Mouse (Mus musculus) thymus, postnatal 14 days (tissue): ENCODE data around the gene Zfr2.
A peak's percentile ranks its signal among the peaks of the same experiment; 100 is the strongest.

Experiments used
- DNase-seq: peaks from one replicate; pipeline ENCODE4 v3.0.0; 2021

Gene Zfr2

DNA sequence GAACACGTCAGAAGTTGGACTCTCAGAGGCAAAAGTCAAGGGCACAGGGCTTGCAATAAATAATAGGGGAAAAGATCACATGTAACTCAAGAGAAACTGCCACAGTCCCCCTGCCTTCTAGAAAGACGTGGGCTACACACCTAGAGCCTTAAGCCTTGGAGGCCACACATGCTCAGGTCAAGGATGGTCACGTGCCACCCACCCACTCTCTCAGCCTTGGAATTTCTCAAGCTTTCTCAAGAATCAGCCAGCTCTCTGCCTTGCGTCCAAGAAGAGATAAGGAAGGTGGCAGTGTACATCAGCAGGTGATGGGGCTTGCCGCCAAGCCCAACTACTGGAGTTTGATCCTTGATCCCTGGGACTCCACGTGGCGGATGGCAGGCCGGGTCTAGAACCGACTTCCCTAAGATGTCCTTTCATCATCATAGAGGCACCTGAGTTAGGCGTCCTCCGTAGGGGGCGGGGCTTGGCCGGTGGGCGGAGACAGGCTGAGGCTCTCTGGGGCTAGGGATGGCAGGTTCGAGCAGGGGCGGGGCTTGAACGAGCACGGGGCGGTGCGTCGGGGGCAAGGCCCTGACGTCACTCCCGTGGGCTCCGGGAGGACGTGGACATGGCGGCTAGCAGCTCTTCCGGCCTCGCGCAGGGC, at the start of gene Zfr2:
Gene Zfr2 (plus strand): TSS at position 576 of the 646 bp plus-strand sequence.
- DNase-seq: peak; percentile 95

DNA sequence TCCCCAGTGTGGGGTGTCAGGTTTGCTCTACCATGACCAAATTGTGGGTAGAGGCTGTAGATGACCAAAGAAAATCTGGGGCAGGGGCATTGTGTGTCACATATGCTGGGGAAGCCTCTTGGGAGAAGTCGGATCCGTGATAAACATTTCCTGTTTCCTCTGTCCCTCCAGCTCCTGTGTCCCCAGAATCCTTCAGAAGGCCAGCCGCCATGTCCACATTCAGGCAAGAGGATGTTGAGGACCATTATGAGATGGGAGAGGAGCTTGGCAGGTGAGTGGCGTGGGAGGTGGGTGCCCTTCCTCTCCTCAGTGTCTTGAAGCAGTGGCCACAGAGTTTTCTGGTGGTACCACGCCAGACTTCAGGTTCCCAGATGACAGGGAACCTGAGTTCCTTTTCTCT, 49.1 kb upstream of the Zfr2 start, which contains the start of gene 4930442H23Rik:
Gene 4930442H23Rik (minus strand): TSS at position 45 of the 400 bp plus-strand sequence.
- DNase-seq: no peak

DNA sequence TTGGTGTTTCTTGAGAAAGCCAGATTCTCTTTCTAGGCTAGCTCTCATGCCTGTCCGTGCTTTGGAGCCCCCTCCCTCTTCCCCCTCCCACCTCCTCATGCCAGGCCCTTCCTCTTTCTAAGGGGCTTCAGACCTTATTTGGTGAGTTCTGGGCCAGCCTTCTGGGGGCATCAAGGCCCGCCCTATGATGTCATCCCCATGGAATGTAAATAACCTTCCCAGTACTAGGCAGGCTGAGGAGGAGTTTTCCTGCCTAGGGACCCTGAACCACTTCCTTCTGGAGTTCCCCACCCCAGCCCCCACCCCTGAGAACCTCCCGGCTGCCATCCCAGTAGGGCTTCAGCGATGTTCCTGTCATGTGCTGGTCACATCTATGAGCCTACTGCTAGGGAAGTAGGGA, 48.2 kb upstream of the Zfr2 start:
- DNase-seq: no peak

DNA sequence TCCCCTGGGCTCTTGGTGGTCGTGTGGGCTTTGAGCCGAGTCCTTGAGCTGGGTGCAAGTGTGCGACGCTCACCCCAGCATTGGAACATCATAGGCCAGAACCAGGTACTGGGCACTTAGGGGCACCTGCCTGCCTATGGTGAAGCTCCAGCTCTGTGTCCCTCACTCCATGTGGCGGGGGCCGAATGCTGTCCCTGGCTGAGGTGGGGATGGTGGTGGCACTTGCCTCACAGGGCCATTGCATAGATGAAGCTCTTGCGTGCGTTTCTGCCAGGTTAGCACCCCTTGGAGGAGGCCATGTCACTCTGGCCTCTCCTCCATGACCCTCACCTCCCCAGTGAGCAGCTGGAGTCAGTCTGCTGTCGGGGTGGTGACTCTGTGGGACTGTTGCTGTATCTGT, 45.8 kb upstream of the Zfr2 start:
- no peak for DNase-seq

DNA sequence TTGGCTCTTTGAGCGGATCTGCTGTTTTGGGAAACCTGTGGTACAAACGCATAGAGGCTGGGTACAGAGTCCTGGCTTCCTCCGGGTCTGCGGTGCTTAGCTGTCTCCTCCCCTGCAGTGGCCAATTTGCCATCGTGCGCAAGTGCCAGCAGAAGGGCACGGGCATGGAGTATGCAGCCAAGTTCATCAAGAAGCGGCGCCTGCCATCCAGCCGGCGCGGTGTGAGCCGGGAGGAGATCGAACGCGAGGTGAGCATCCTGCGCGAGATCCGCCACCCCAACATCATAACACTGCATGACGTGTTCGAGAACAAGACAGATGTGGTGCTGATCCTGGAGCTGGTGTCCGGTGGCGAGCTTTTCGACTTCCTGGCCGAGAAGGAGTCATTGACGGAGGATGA, 43.1 kb upstream of the Zfr2 start:
- DNase-seq: no peak

DNA sequence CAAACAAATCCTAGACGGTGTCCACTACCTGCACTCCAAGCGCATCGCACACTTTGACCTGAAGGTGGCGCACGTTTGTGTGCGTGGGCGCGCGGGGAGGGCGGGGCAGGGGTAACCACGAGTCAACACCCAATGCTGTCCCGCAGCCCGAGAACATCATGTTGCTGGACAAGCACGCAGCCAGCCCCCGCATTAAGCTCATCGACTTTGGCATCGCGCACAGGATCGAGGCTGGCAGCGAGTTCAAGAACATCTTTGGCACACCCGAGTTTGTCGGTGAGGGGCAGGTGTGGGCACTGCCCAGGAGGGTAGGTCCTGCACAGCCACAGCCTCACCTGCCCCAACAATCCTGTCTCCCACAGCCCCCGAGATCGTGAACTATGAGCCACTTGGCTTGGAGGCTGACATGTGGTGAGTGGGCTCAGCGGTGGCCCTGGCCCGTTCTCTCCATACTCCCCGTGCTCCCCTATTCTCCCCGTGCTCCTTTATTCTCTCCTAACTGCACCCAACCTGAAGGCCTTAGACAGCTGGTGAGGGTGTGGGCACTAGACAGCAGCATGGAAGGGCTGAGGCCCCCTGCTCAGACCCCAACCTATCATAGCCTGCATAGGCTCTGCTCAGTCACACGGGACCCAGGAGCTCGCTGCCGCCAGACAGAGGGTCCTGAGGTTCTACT, 42.6 kb upstream of the Zfr2 start:
- DNase-seq: peak; percentile 27

DNA sequence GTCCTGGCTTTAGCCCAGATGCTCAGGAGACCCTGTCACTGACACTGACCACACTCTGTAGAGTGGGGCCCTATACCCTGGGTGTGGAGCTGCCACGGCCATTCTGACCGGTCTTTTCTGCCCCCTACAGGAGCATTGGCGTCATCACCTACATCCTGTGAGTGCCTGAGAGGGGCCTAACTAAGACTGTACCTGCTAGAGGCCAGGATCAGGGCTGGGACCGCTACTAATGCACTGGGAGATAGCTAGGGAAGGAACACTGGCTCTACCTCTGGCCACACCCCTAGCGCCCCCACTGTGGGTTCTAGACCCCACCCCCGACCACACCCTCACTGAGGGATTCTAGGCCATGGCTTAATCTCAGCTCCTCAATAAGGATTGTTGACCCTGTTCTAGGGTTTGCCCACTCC, 42.0 kb upstream of the Zfr2 start:
- DNase-seq: no peak

DNA sequence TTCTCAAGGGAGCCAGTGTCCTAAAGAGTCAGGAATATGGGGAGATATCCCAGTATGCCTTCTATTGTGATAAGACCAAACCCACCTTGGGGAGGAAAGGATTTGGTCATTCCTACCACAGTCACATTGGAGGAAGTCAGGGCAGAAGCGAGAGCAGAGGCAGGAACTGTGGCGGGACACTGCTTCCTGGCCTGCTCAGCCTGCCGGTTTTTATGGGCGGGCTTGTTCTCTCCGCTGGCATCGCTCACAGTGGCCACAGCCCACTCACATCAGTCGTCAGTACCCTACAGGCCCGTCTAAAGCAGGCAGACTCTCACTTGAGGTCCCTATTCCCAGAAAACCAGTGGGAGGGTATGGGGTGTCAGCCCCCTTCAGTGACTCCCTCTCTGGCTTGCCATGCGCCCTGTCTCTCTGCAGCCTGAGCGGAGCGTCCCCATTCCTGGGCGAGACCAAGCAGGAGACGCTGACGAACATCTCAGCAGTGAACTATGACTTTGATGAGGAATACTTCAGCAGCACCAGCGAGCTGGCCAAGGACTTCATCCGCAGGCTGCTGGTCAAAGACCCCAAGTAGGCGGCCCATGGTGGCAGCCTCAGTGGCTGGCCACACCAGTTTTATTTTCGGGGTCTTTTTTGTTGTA, 41.5 kb upstream of the Zfr2 start:
- DNase-seq: no peak

DNA sequence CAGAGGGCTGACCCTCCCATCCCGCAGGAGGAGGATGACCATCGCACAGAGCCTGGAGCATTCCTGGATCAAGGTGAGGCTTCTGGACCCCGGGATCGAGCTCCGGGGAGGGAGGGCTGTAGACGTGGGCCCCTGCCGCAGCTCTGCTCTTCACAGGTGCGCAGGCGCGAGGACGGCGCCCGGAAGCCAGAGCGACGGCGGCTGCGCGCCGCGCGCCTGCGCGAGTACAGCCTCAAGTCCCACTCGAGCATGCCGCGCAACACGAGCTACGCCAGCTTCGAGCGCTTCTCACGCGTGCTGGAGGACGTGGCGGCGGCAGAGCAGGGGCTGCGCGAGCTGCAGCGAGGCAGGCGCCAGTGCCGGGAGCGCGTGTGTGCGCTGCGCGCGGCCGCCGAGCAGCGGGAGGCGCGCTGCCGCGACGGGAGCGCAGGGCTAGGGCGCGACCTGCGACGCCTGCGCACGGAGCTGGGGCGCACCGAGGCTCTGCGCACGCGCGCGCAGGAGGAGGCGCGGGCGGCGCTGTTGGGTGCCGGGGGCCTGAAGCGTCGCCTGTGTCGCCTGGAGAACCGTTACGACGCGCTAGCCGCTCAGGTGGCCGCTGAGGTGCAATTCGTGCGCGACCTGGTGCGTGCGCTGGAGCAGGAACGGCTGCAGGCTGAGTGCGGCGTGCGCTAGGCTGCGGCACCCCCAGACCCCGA, 40.5 kb upstream of the Zfr2 start:
- DNase-seq: peak; percentile 90

DNA sequence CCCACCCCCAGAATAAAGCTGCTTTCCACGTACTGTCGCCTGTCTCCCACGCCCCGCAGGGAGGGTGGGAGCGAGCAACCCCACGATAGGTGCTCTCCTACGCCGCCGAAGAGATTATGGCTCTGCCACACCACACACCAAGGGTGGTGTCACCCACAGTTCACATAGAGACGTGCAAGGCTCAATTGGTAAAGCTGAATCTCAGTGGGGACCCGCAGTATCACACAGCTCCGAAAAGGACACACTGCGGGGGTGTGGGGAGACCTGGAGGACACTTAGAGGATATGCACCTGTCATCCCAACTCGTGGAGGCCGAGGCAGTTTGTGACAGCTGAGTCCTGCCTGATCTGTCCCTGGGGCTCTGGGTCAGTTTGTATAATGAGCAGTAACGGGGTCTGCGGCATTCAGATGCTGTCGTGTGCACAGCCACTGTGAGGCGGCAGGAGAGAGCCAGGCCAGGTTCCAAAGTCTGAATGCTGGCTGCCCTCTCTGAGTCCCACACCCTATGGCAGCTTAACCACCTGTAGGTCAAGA, 39.9 kb upstream of the Zfr2 start:
- DNase-seq: no peak

DNA sequence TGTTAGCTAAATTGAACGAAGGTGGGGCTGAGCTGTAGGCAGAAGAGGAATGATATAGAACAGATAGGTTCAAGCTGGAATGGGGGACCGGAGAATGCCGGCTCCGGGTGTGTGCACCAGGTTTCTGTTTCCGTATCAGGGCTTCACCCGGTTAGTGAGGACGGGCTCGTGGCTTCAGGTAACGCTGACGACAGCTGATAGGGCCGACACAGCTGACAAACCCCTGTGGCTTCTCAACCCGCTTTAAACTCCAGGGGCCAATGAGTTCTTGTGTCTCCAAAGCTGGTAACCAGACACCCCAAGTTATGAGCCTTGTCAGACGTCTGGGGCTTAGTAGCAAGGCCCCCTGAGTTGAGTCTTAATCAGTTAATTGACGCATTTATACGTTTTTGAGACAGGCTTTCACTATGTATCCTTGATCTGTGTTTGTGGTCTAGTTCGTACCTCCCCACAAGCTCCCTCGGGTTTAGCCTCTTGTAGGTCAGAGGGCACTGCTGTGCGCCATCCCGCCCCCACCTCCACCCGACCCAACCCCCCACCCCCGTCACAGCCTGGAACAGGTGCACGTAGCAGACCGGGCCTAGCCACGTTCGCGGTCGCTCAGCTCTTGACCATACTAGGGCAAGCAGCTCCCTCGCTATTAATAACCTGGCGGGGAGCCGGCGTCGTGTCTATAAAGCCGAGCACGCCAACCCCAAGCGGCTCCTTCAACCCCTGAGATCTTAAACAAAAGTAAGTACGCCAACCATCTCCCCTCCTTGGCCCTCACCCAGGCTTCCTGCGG, 38.8 kb upstream of the Zfr2 start:
- peak; percentile 49 for DNase-seq

DNA sequence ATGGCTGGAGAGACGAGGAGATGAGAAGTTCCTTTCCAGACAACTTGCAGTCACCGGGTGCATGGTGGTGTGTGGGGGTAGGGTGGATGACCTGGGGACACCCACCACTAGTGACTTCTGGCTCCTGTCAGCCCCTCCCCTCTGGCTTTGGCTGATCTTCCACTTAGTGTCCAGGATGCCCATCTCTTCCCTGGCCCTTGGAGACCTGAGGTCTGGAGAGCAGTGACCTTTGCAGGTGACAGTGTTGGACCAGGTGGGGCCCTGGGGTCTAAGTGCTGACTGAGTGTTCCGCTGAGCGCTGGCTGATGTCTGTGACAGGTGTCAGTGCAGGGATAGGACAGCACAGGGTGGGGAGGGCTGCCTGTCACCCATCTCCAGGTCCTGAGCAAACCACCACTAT, 37.7 kb upstream of the Zfr2 start:
- DNase-seq: no peak

DNA sequence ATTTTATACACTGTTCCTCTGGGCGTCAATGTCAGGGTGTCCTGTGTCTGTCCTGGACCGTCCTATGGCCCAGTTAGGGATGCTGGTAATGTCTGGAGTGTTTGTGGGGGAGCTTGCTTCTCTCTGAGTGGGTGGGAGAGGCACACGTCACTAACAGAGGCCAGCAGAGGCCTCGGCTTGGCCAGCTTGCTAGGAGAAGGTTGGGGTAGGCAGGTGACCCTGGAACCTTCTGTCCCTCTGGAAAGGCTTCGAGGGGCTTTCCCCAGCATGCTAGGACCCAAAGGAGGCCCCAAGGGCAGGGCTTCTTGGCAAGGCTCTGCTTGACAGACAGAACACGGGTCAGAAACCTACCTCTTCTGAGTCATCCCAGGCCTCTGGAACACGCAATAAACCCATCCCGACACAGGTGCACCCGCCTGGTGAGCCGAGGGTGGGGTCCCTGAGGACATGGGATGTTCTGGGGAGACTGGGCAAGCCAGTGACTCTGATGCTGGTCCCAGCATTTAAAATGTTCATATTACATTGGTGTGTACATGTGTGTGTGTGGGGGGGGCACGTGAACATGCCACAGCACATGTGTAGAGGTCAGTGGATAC, 36.4 kb upstream of the Zfr2 start:
- no peak for DNase-seq

DNA sequence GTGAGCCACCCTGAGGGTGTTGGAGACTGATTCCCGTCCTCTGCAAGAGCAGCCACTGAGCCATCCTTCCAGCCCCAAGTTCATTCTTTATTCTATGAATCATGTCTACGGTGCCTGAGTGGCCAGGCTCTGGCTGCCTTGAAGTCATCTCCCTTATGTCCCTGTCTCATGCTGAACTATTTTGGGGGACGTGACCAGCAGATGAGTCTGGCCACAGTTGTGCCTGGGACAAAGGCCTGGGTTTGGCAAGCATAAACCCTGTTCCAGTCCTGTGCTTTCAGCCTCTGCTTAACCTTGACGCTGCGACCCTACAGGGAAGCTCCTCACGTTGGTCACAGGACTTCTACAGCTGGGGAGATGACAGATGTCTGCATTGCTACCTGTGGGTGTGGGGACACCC, 35.6 kb upstream of the Zfr2 start:
- DNase-seq: no peak

DNA sequence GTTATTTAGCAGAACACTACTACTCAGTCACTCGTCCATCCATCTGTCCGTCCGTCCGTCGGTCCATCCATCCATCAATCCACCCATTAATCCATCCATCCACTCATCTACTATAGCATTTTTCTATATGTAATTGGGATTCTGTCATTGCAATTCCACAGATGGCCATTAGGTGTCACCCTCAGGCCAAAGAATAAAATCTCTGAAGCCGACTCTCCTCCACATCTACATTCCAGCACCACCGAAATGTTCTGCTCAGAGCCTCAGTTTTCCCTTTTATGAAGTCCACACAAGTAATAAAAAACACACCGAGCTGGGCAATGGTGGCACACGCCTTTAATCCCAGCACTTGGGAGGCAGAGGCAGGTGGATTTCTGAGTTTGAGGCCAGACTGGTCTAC, 34.7 kb upstream of the Zfr2 start:
- DNase-seq: peak; percentile 72

DNA sequence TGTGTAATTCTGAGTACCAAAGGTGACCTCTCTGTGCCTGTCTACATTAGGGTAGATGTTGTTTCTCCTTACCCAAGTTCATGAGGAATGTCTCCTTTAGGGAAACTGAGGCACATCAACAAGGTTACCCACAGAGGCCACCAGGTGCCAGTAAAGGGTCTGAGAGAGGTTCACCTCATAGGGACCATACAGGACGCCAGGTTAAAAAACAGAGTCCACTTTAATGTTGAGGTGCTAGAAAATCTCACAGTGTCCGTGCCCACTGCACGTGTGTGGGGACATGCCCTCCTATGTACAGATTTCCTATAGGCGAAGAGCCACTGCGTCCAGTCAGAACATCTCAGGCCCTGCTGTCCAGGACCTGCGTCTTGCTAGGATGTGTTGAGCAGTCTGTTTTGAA, 34.0 kb upstream of the Zfr2 start:
- DNase-seq: no peak

DNA sequence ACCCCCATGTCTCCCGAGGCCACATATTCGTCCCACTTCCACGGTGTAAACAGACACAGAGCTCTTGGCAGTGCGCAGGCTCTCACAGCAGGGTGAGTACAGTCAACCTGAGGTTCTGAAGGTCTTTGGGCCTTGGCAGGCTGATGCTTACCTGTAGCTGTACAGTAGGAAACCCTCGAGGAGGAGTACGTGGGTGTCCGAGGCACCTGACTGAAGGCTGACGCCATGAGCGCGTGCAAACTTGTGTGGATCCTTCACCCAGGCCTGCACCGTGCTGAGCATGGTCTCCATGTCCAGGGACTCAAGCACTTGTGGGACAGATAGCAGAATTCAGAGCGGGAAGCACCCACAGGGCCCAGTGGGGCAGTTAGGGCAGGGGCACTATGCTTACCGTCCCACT, 32.8 kb upstream of the Zfr2 start:
- no peak for DNase-seq

DNA sequence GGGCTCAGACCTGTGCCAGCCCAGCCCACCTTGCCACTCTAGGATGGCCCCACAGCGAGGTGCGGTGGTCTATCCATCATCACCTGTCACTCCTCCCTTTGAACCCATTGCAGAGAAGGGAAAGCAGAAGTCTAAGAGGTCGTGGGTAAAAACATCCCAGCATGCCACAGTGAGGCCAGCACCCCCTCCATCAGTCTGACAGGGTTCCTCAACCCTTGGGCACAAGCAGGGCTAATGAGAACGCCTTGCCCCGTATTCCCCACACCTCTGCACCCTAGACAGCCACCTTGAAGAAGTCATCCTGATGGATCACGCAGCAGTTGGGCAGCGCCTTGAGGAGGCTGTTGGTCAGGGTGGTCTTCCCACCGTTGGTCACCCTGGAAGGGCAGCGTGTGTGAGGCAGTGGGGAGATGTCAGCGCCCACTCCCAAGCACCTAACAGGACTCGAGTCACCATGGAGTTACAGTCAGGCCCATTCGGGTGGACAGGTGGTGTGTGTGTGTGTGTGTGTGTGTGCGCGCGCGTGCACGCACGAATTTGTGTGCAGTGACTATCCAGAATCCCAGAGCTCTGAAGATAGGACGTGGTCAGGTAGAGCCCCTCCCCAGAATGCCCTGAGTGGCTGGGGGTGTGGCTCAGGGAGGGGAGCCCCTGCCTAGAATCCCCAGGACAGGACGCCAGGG, 32.2 kb upstream of the Zfr2 start:
- DNase-seq: no peak

DNA sequence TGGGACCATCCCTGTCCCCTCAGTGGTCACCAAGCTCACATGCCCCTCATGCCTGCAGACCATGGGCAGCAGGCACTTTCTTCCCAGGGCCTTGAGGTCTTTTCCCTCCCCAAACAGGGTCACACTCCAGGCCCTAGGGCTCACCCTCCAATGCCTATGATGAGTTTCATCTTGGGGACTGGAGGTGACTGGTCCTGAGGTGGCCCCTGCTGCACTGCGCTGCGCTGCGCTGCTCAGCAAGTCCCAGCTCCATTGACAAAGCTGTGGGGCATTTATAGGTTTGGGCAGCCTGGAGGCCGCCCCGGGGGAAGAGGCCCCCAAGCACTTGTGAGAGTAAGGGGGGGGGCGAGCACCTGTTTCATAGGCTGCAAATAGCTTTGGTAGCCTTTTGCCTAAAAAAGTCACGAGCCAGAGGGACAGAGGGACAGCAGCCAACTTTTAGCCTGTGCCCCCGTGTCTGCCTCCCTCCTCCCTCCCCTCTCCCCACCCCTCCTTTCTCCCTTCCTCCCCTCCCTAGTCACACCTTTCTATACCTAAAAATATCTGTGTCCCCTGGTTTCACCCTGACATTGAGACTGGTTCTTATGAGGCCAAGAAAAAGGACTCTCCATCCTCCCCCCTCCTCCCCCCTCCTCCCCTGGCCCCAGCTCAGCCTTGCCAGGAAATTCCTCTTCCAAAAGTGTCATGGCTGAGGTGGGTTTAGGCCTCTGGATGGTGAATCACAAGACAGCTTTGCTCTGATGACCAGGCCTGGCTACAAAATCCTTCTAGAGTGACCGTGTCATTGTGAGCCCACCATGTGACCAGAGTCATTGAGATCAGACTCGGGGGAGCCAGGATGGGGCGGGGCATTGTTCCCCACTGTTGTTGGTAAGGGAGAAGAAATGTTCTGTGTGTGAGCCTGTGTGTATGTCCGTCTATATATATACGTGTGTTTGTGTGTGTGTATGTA, 30.9 kb upstream of the Zfr2 start, which contains the start of gene Nmrk2:
Gene Nmrk2 (minus strand): TSS at position 245 of the 952 bp plus-strand sequence.
- no peak for DNase-seq
